Mouse (Mus musculus) lung, embryonic 16.5 days (tissue): Measurements from ENCODE around the gene Krt17. TPM values are rescaled to one million over a fixed set of nuclear protein-coding genes. Genes with fewer than 3 reads are reported as not detected.
"Not testable (repeated sequence)": the region's sequence is repeated elsewhere in the genome, so short reads cannot be mapped to it uniquely, and the experiment has no call there.

ENCODE experiments used
- ATAC-seq: fragments of 200-750 bp; cut with Nextera tagmentation; 2 replicates; pipeline ENCODE4 v1.8.0; 2017; ENCODE audit warnings: low read depth, mild to moderate bottlenecking, moderate library complexity
- H3K27ac ChIP-seq: fragments of 300-500 bp; sonication (generic); 2 replicates; pipeline ENCODE4 v1.5.1; 2014; ENCODE audit warnings: mild to moderate bottlenecking, control low read depth, low read length
- H3K27me3 ChIP-seq: fragments of 300-500 bp; sonication (generic); 2 replicates; pipeline ENCODE4 v1.6.1; 2014; ENCODE audit warnings: low read depth, low read length, mixed read lengths; ENCODE audit not compliant: control insufficient read depth, insufficient read depth
- H3K36me3 ChIP-seq: fragments of 300-500 bp; sonication (generic); 2 replicates; pipeline ENCODE4 v1.6.1; 2014; ENCODE audit warnings: low read length; ENCODE audit not compliant: control insufficient read depth, insufficient read depth
- H3K4me1 ChIP-seq: fragments of 300-500 bp; sonication (generic); replicated peaks from 2 replicates; pipeline ENCODE4 v1.6.1; 2014; ENCODE audit warnings: low read length, mixed read lengths; ENCODE audit not compliant: control insufficient read depth, insufficient read depth
- H3K4me2 ChIP-seq: fragments of 300-500 bp; sonication (generic); 2 replicates; pipeline ENCODE4 v1.6.1; 2014; ENCODE audit warnings: low read depth, low read length, control low read depth
- H3K4me3 ChIP-seq: fragments of 300-500 bp; sonication (generic); 2 replicates; pipeline ENCODE4 v1.5.1; 2014; ENCODE audit warnings: mild to moderate bottlenecking, low read length, control low read depth
- H3K9ac ChIP-seq: fragments of 300-500 bp; sonication (generic); 2 replicates; pipeline ENCODE4 v1.6.1; 2014; ENCODE audit warnings: low read length, control low read depth
- H3K9me3 ChIP-seq: fragments of 300-500 bp; sonication (generic); 2 replicates; pipeline ENCODE4 v1.6.1; 2016; ENCODE audit warnings: low read length; ENCODE audit not compliant: control insufficient read depth
- WGBS: fragments of 180-500 bp; shearing (Covaris S2); extraction: QIAGEN DNeasy Blood & Tissue Kit; methylation state at CpG from one replicate; pipeline ENCODE4 v1.1.7; 2014; 5-methylcytosine and 5-hydroxymethylcytosine counted together
- polyA plus RNA-seq: library from polyadenylated mRNA; unstranded; fragments of >200 nt; fragmentation: Nextera tagmentation; extraction: Ambion mirVana; gene quantifications from 2 replicates; pipeline ENCODE4 v1.2.1, GENCODE M21; 2015

The Krt17 gene
- polyA plus RNA-seq, result 8.4 and 15.5 TPM in 2 replicates

- ATAC-seq, result no peak
Observed at GRCm38 (mm10) chr11:100260514-100261234, at the start of gene Krt17. TSS of gene Krt17 (minus strand) at chr11:100261029.

GRCm38 (mm10) chr11:100308672-100309071 is 47.8 kb upstream of the Krt17 start:
- not testable (repeated sequence) for ATAC-seq, H3K4me2 ChIP-seq, H3K4me1 ChIP-seq, H3K4me3 ChIP-seq, H3K9me3 ChIP-seq, H3K9ac ChIP-seq, H3K27me3 ChIP-seq, H3K36me3 ChIP-seq, H3K27ac ChIP-seq
- WGBS, result 86% methylated on average over 6 of the region's 6 CpGs

More at GRCm38 (mm10) chr11:100260514-100261234, at the start of gene Krt17:
- Histone ChIP-seq H3K4me3 (no peak within 1 kb of the TSS), H3K9me3 (no peaks in the 10 kb centered on the region), H3K36me3 (no peaks in the 10 kb centered on the region), H3K4me2 (no peak within 1 kb of the TSS), H3K27ac (no peak within 1 kb of the TSS), H3K9ac (no peak within 1 kb of the TSS), H3K27me3 (no peaks in the 10 kb centered on the region), H3K4me1 (no peaks in the 10 kb centered on the region)
- 77% methylated on average over 21 of the region's 21 CpGs for WGBS

DNA sequence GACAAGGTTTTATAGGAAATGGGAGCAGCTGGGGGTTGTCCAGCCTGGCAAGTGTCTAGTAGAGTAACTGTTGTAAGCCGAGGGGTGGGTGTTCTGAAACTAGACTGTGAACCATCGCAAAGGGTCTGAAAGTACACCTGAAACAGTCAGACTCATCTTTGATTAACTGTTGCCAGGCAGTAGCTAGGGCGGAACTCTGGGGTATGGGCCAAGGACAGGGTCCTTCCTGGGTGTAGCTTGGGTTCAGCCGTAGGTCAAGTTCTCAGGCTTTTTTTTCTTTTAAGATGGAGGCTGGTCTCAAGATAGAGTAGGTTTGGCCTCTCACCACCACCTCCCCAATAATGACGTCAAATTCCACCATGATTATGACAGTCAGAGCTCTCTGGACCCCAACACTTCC is 47.1 kb upstream of the Krt17 start:
- Histone ChIP-seq H3K4me2 (no peak overlapping the region), H3K27ac (no peak overlapping the region), H3K27me3 (no peaks in the 10 kb centered on the region), H3K9ac (no peak overlapping the region), H3K4me3 (no peak overlapping the region), H3K4me1 (no peaks in the 10 kb centered on the region), H3K9me3 (no peaks in the 10 kb centered on the region), H3K36me3 (no peaks in the 10 kb centered on the region)
- no peak for ATAC-seq
- WGBS, result 91% methylated on average over 5 of the region's 5 CpGs

GRCm38 (mm10) chr11:100301292-100301691 is 40.5 kb upstream of the Krt17 start:
- Histone ChIP-seq H3K9me3 (no peaks in the 10 kb centered on the region), H3K4me2 (no peak overlapping the region), H3K9ac (no peak overlapping the region), H3K4me3 (no peak overlapping the region), H3K36me3 (no peaks in the 10 kb centered on the region), H3K27ac (no peak overlapping the region), H3K4me1 (no peaks in the 10 kb centered on the region; the same call in 1 of the 2 replicates), H3K27me3 (no peaks in the 10 kb centered on the region)
- 71% methylated on average over 5 of the region's 5 CpGs for WGBS
- ATAC-seq, result no peak

DNA sequence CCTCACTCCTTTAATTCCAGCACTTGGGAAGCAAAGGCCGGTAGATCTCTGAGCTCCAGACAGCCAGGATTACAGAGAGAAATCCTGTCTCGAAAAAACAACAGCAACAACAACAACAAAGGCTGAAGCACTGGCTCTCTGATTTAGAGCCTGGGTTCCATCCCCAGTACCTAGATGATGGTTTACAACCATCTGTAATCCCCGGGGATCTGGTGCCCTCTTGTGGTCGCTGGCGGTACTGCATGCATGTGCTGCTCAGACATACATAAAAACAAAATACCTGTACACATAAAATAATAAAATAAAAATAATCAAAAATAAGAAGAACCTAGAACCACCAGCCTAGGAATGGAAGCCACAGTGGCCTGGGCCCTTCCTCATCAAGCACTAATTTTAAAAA is 39.5 kb upstream of the Krt17 start:
- H3K9ac ChIP-seq, result no peak overlapping the region
- ATAC-seq, result no peak
- H3K27me3 ChIP-seq, result no peaks in the 10 kb centered on the region
- H3K27ac ChIP-seq, result no peak overlapping the region
- H3K4me3 ChIP-seq, result no peak overlapping the region
- no peaks in the 10 kb centered on the region for H3K36me3 ChIP-seq
- no peaks in the 10 kb centered on the region; the same call in 1 of the 2 replicates for H3K4me1 ChIP-seq
- no peaks in the 10 kb centered on the region for H3K9me3 ChIP-seq
- H3K4me2 ChIP-seq, result no peak overlapping the region
- 7% methylated on average over 5 of the region's 5 CpGs for WGBS

DNA sequence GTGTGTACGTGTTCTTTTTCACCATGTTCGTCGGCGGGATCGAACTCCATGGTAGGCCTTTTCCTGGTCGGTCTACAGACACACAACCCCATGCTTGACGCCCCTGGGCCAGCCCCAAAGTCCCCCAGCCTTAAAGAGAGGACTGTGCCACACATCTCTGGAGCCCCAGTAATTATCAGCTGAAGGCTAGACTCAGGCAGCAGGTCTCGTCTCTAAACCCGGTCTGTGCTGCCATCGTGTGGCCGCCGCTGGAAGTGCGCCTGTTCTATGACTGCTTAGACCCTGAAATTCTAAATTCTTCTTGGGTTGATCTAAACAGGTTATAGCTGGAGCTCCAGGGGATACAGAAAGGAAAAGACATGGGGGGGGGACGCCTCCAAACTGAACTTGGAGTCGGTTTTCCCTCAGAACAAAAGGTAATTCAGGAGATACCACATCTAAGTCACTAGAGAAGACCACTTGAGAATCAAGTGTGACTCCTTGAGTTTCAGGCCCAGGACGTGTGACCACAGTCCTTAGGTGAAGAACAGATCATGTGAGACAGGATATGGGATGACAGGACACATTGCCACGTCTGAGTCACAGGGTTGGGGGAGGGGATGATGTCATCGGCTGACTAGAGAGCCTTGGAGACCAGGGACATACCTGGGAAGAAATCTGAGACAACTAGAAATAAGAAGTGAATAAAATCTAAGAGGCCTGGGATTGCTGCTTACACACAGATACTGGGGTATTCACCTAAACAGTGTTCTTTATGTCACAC is 37.6 kb upstream of the Krt17 start:
- H3K27me3 ChIP-seq, result no peaks in the 10 kb centered on the region
- H3K27ac ChIP-seq, result no peak overlapping the region
- H3K36me3 ChIP-seq, result no peaks in the 10 kb centered on the region
- no peaks in the 10 kb centered on the region for H3K9me3 ChIP-seq
- ATAC-seq, result peak; percentile 37
- WGBS, result 17% methylated on average over 18 of the region's 18 CpGs
- peak overlapping the region; percentile 41 for H3K4me2 ChIP-seq
- no peaks in the 10 kb centered on the region; the same call in 1 of the 2 replicates for H3K4me1 ChIP-seq
- H3K9ac ChIP-seq, result no peak overlapping the region
- H3K4me3 ChIP-seq, result peak overlapping the region; percentile 22

DNA sequence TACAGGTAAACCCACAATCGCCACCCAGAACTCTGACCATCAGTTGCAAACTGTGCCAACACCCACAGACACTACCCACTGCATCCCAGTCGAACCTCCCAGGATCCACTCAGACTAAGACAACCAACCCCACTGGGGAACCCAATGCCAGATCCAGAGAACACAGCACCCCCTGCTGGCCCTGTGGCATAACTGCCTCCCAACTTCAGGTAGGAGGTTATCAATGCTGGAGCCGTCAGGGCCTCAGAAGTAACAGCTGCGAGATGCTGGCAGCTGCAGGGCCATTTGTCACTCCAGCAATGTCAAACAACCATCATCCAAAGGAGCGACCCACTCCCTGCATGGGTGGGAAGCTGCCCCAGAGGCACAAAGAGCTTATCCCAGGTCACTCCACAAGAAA is 37.0 kb upstream of the Krt17 start:
- Histone ChIP-seq H3K9ac (no peak overlapping the region), H3K9me3 (no peaks in the 10 kb centered on the region), H3K4me3 (peak overlapping the region; percentile 22), H3K4me1 (no peaks in the 10 kb centered on the region; the same call in 1 of the 2 replicates), H3K4me2 (peak overlapping the region; percentile 41), H3K36me3 (no peaks in the 10 kb centered on the region), H3K27me3 (no peaks in the 10 kb centered on the region), H3K27ac (no peak overlapping the region)
- ATAC-seq, result no peak
- 33% methylated on average over 5 of the region's 5 CpGs for WGBS

DNA sequence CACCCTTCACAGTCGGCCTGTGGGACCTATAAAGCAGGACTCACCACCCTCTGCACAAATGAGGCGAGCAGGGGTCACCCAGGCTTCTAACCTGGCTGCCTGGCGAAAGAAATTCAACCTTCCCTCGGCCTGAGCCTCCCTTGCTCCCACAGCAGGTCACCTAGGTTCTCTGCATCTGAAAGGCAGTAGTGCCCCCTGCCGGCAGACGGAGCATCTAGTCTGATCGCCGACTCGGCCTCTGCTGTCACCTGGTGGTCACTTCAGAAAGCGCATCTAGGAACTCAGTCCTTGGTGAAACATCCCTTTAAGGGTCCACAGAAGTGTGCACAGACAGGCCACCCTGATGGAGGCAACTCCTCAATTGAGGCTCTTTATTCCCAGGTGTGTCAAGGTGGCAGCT is 34.5 kb upstream of the Krt17 start:
- Histone ChIP-seq H3K4me2 (no peak overlapping the region), H3K27ac (no peak overlapping the region), H3K36me3 (no peaks in the 10 kb centered on the region), H3K9me3 (no peaks in the 10 kb centered on the region), H3K4me3 (no peak overlapping the region), H3K4me1 (peaks cover 8% of the 10 kb centered on the region), H3K27me3 (no peaks in the 10 kb centered on the region), H3K9ac (peak overlapping the region; percentile 45; the same call in 1 of the 2 replicates)
- peak; percentile 57 for ATAC-seq
- 4% methylated on average over 10 of the region's 10 CpGs for WGBS

DNA sequence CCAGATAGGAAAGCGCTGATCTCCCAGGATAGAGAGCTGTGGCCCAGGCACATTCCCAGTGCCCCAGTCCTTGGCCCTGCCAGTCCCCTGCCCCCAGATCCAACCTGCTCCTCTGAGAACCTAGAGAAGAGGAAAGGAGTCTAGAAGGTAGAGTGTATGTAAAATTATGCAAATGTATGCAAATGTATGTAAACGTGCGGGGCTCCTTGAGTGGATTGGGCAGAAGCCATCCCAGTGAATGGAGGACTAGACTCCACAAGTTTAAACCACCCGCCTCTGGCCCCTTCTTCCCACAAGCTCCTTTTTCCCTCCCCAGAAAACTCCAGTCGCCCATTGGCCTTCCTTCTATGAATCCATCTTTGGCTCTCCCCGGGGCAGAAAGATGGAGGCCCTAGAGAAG is 32.1 kb upstream of the Krt17 start:
- WGBS, result 65% methylated on average over 6 of the region's 6 CpGs
- no peaks in the 10 kb centered on the region for H3K27me3 ChIP-seq
- no peak overlapping the region for H3K4me3 ChIP-seq
- H3K9ac ChIP-seq, result no peak overlapping the region
- H3K27ac ChIP-seq, result no peak overlapping the region
- H3K36me3 ChIP-seq, result no peaks in the 10 kb centered on the region
- H3K9me3 ChIP-seq, result no peaks in the 10 kb centered on the region
- ATAC-seq, result no peak
- H3K4me2 ChIP-seq, result no peak overlapping the region
- H3K4me1 ChIP-seq, result peaks cover 19% of the 10 kb centered on the region
